Mouse (Mus musculus) hindbrain, embryonic 13.5 days (tissue): ENCODE data around the gene Tcp10c. TPM values are rescaled to one million over a fixed set of nuclear protein-coding genes. Genes with fewer than 3 reads are reported as not detected.

Source experiments
- polyA plus RNA-seq: library from polyadenylated mRNA; unstranded; fragments of >200 nt; fragmentation: Nextera tagmentation; extraction: Ambion mirVana; gene quantifications from 2 replicates; pipeline ENCODE4 v1.2.1, GENCODE M21; 2015

Tcp10c gene
- polyA plus RNA-seq, 1 experiment from 2014 or later = not detected

Other genes with a start within 250 kb of the Tcp10c start
- not detected in 2 replicates for gene Unc93a, start 222.8 kb upstream of the Tcp10c start, polyA plus RNA-seq
- gene Smok2a, start 133.4 kb upstream of the Tcp10c start, polyA plus RNA-seq = not detected in 2 replicates
- gene Smok2b, start 124.3 kb upstream of the Tcp10c start, polyA plus RNA-seq = not detected in 2 replicates